Mouse (Mus musculus) kidney, embryonic 16.5 days (tissue): Measurements from ENCODE around the gene Slc30a1. TPM values are rescaled to one million over a fixed set of nuclear protein-coding genes. Genes with fewer than 3 reads are reported as not detected.

ENCODE experiments used
- ATAC-seq: fragments of 200-750 bp; cut with Nextera tagmentation; 2 replicates; pipeline ENCODE4 v1.8.0; 2017; ENCODE audit warnings: moderate TSS enrichment; ENCODE audit not compliant: low FRiP score, low TSS enrichment
- H3K27ac ChIP-seq: fragments of 300-500 bp; sonication (generic); 2 replicates; pipeline ENCODE4 v1.5.1; 2014; ENCODE audit warnings: low read length
- H3K27me3 ChIP-seq: fragments of 300-500 bp; sonication (generic); 2 replicates; pipeline ENCODE4 v1.6.1; 2014; ENCODE audit warnings: low read length, control low read depth, mixed read lengths; ENCODE audit not compliant: insufficient read depth
- H3K36me3 ChIP-seq: fragments of 300-500 bp; sonication (generic); 2 replicates; pipeline ENCODE4 v1.6.1; 2014; ENCODE audit warnings: low read length, control low read depth, mixed read lengths; ENCODE audit not compliant: insufficient read depth
- H3K4me1 ChIP-seq: fragments of 300-500 bp; sonication (generic); 2 replicates; pipeline ENCODE4 v1.6.1; 2014; ENCODE audit warnings: low read length, control low read depth, mixed read lengths; ENCODE audit not compliant: insufficient read depth
- H3K4me2 ChIP-seq: fragments of 300-500 bp; sonication (generic); replicated peaks from 2 replicates; pipeline ENCODE4 v1.6.1; 2014; ENCODE audit warnings: low read depth, low read length
- H3K4me3 ChIP-seq: fragments of 300-500 bp; sonication (generic); 2 replicates; pipeline ENCODE4 v1.5.1; 2014; ENCODE audit warnings: mild to moderate bottlenecking, low read length
- H3K9ac ChIP-seq: fragments of 300-500 bp; sonication (generic); replicated peaks from 2 replicates; pipeline ENCODE4 v1.6.1; 2014; ENCODE audit warnings: low read length
- H3K9me3 ChIP-seq: fragments of 300-500 bp; sonication (generic); 2 replicates; pipeline ENCODE4 v1.6.1; 2016; ENCODE audit warnings: low read length, control low read depth
- WGBS: fragments of 180-500 bp; shearing (Covaris S2); extraction: QIAGEN DNeasy Blood & Tissue Kit; methylation state at CpG from one replicate; pipeline ENCODE4 v1.1.7; 2014; 5-methylcytosine and 5-hydroxymethylcytosine counted together
- polyA plus RNA-seq: library from polyadenylated mRNA; unstranded; fragments of >200 nt; fragmentation: Nextera tagmentation; extraction: Ambion mirVana; gene quantifications from 2 replicates; pipeline ENCODE4 v1.2.1, GENCODE M21; 2015

The Slc30a1 gene
- polyA plus RNA-seq, 1 experiment from 2014 or later: 1.6 TPM

- Histone ChIP-seq H3K27me3 (no peaks in the 10 kb centered on the region), H3K4me1 (0 out of 2 replicates have a peak, but pooled peaks cover 3% of the 10 kb centered on the region), H3K4me3 (no peak overlapping the region), H3K4me2 (no peak overlapping the region), H3K9ac (no peak overlapping the region), H3K27ac (no peak overlapping the region), H3K36me3 (no peaks in the 10 kb centered on the region), H3K9me3 (no peaks in the 10 kb centered on the region)
- WGBS: 47% methylated on average over 17 of the region's 17 CpGs
- no peak for ATAC-seq
These were observed 12.2 kb upstream of the Slc30a1 start for GRCm38 (mm10) chr1:191894386-191894785.

- Histone ChIP-seq H3K4me1 (0 out of 2 replicates have a peak, but pooled peaks cover 3% of the 10 kb centered on the region), H3K4me2 (no peak overlapping the region), H3K4me3 (no peak overlapping the region), H3K9ac (no peak overlapping the region), H3K27me3 (no peaks in the 10 kb centered on the region), H3K27ac (no peak overlapping the region), H3K36me3 (no peaks in the 10 kb centered on the region), H3K9me3 (no peaks in the 10 kb centered on the region)
- 88% methylated on average over 9 of the region's 9 CpGs for WGBS
- no peak for ATAC-seq
These were observed 11.7 kb upstream of the Slc30a1 start for GRCm38 (mm10) chr1:191894857-191895256.

DNA sequence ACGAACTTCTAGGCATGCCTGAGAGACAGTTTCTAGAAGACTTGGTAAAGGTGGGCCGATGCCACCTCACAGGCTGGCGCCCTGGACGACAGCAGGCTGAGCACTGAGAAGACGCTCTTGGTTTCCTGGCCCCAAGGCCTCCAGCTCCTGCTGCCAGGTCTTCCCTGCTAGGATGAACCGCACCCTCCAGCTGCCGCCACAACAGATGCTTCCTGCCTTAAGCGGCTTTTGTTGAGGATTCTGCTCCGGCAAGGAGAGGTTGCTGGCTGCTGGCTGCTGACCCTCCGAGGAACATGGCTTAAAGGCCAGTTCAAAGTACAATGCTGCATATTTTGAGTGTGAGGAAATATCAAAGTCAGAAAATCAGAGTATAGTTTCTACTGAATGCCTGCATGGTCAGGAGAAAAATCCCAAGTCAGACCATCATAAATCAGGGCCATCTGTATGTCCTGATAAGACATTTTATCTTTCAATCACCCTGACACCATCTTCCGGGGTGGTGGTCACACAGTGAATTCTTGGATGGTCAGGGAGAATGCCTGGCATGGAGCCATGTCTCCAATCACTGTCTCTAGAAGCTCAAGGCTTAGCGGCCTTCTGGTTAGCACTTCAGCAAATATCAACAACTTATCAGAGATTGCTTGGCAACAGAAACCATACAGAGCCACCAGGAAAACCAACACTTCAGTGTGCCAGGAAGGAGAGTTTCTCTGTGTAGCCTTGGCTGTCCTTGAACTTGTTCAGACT lies 9.6 kb upstream of the Slc30a1 start:
- ATAC-seq: 0 out of 2 replicates have a peak, but pooled peaks have one; percentile 40
- H3K9me3 ChIP-seq: no peaks in the 10 kb centered on the region
- 0 out of 2 replicates have a peak, but pooled peaks cover 3% of the 10 kb centered on the region for H3K4me1 ChIP-seq
- H3K4me3 ChIP-seq: no peak overlapping the region
- no peak overlapping the region for H3K9ac ChIP-seq
- H3K27ac ChIP-seq: peak overlapping the region; percentile 41; the same call in 1 of the 2 replicates
- H3K4me2 ChIP-seq: no peak overlapping the region
- WGBS: 68% methylated on average over 12 of the region's 12 CpGs
- no peaks in the 10 kb centered on the region for H3K27me3 ChIP-seq
- no peaks in the 10 kb centered on the region for H3K36me3 ChIP-seq

GRCm38 (mm10) chr1:191905637-191906533 lies 682 bp upstream of the Slc30a1 start:
- peak overlapping the region; percentile 79 for H3K4me3 ChIP-seq
- 0 out of 2 replicates have a peak overlapping the region, but pooled peaks have one; percentile 37 for H3K27ac ChIP-seq
- peak overlapping the region; percentile 92 for H3K4me2 ChIP-seq
- peak overlapping the region; percentile 79 for H3K9ac ChIP-seq
- peak; percentile 80 for ATAC-seq
- no peaks in the 10 kb centered on the region for H3K9me3 ChIP-seq
- peaks cover 10% of the 10 kb centered on the region for H3K36me3 ChIP-seq
- H3K27me3 ChIP-seq: no peaks in the 10 kb centered on the region
- H3K4me1 ChIP-seq: peaks cover 36% of the 10 kb centered on the region
- WGBS: 5% methylated on average over 45 of the region's 58 CpGs

GRCm38 (mm10) chr1:191907431-191907810 lies 854 bp downstream of the Slc30a1 start:
- Histone ChIP-seq H3K27me3 (no peaks in the 10 kb centered on the region), H3K27ac (peak overlapping the region; percentile 90), H3K4me3 (peak overlapping the region; percentile 79), H3K9me3 (no peaks in the 10 kb centered on the region), H3K9ac (peak overlapping the region; percentile 89), H3K4me2 (peak overlapping the region; percentile 92), H3K36me3 (peaks cover 10% of the 10 kb centered on the region), H3K4me1 (peaks cover 44% of the 10 kb centered on the region)
- WGBS: under 1% methylated on average over 42 of the region's 43 CpGs
- ATAC-seq: peak; percentile 36; the same call in 1 of the 2 replicates

DNA sequence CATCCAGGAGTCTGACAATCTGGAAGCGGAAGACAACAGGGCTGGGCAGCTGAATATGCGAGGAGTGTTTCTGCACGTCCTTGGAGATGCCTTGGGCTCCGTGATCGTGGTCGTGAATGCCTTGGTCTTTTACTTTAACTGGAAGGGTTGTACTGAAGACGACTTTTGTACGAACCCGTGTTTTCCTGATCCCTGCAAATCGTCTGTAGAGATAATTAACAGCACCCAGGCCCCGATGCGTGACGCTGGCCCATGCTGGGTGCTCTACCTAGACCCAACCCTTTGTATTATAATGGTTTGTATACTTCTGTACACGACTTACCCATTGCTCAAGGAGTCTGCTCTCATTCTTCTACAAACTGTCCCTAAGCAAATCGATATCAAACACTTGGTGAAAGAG lies 2.3 kb downstream of the Slc30a1 start:
- H3K4me1 ChIP-seq: peaks cover 44% of the 10 kb centered on the region
- no peak overlapping the region for H3K9ac ChIP-seq
- peak overlapping the region; percentile 79; the same call in 1 of the 2 replicates for H3K4me3 ChIP-seq
- no peaks in the 10 kb centered on the region for H3K9me3 ChIP-seq
- no peak for ATAC-seq
- H3K4me2 ChIP-seq: peak overlapping the region; percentile 92
- no peaks in the 10 kb centered on the region for H3K27me3 ChIP-seq
- H3K27ac ChIP-seq: no peak overlapping the region
- H3K36me3 ChIP-seq: peaks cover 10% of the 10 kb centered on the region
- 92% methylated on average over 15 of the region's 15 CpGs for WGBS

DNA sequence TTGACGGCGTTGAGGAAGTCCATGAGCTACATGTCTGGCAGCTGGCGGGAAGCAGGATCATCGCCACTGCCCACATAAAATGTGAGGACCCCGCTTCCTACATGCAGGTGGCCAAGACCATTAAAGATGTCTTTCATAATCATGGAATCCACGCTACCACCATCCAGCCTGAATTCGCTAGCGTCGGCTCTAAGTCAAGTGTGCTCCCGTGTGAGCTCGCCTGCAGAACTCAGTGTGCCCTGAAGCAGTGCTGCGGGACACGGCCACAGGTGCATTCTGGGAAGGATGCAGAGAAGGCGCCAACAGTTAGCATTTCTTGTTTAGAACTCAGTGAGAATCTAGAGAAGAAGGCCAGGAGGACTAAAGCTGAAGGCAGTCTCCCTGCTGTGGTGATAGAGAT lies 2.7 kb downstream of the Slc30a1 start:
- Histone ChIP-seq H3K36me3 (peaks cover 10% of the 10 kb centered on the region), H3K27ac (no peak overlapping the region), H3K4me2 (no peak overlapping the region), H3K4me3 (no peak overlapping the region), H3K27me3 (no peaks in the 10 kb centered on the region), H3K4me1 (peaks cover 44% of the 10 kb centered on the region), H3K9ac (no peak overlapping the region), H3K9me3 (no peaks in the 10 kb centered on the region)
- no peak for ATAC-seq
- WGBS: 94% methylated on average over 14 of the region's 14 CpGs

DNA sequence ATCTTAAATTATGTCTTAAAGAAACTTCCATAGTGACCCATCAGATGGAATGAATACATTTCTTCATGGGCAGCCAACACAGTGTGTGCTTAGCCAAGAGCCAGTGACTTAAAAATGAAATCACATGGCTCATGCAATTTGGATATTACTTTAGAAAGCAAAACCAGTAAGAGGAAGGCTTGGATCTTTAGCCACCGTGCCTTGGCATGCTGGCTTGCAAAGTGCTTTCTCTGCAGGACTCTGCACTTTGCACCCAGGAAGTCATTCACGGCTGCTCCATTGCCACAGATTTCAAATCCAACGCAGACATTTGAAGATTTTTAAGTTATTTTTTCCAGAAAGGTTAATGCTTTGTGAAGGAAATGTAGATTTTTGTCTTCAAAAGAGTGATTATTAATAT lies 4.1 kb downstream of the Slc30a1 start:
- no peak overlapping the region for H3K27ac ChIP-seq
- H3K36me3 ChIP-seq: peaks cover 10% of the 10 kb centered on the region
- no peak overlapping the region for H3K4me3 ChIP-seq
- H3K27me3 ChIP-seq: no peaks in the 10 kb centered on the region
- no peak overlapping the region for H3K9ac ChIP-seq
- peak overlapping the region; percentile 30 for H3K4me2 ChIP-seq
- no peak for ATAC-seq
- no peaks in the 10 kb centered on the region for H3K9me3 ChIP-seq
- WGBS: 63% methylated on average over 3 of the region's 3 CpGs
- peaks cover 41% of the 10 kb centered on the region for H3K4me1 ChIP-seq

GRCm38 (mm10) chr1:191911067-191911668 lies 4.6 kb downstream of the Slc30a1 start:
- peaks cover 38% of the 10 kb centered on the region for H3K4me1 ChIP-seq
- no peak overlapping the region for H3K4me3 ChIP-seq
- no peak overlapping the region for H3K27ac ChIP-seq
- no peaks in the 10 kb centered on the region for H3K27me3 ChIP-seq
- peaks cover 10% of the 10 kb centered on the region for H3K36me3 ChIP-seq
- no peaks in the 10 kb centered on the region for H3K9me3 ChIP-seq
- no peak overlapping the region for H3K9ac ChIP-seq
- WGBS: 65% methylated on average over 3 of the region's 3 CpGs
- peak overlapping the region; percentile 22 for H3K4me2 ChIP-seq
- ATAC-seq: no peak
